Mouse (Mus musculus) 416B (cell line): ENCODE measurements around the gene Arrdc5.
"Not testable (repeated sequence)": the region's sequence is repeated elsewhere in the genome, so short reads cannot be mapped to it uniquely, and the experiment has no call there.

Experiments
- DNase-seq: peaks from one replicate; pipeline ENCODE4 v3.0.0; 2011; ENCODE audit warnings: low read depth

Gene Arrdc5

DNA sequence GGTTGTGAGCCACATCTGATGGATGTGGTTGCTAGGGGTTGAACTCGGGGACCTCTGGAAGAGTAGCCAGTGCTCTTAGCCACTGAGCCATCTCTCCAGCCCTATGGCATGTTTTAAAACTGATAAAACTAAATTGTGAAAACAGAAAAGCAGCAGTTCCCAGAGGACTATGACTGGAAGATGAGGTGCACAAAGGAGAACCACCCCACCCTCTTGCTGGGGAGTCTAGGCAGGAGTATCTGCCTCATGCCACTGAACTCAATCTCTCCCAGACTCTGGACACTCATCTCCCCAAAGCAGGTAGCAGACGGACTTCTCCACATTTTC, 22.6 kb downstream of the Arrdc5 start:
- DNase-seq: no peak

DNA sequence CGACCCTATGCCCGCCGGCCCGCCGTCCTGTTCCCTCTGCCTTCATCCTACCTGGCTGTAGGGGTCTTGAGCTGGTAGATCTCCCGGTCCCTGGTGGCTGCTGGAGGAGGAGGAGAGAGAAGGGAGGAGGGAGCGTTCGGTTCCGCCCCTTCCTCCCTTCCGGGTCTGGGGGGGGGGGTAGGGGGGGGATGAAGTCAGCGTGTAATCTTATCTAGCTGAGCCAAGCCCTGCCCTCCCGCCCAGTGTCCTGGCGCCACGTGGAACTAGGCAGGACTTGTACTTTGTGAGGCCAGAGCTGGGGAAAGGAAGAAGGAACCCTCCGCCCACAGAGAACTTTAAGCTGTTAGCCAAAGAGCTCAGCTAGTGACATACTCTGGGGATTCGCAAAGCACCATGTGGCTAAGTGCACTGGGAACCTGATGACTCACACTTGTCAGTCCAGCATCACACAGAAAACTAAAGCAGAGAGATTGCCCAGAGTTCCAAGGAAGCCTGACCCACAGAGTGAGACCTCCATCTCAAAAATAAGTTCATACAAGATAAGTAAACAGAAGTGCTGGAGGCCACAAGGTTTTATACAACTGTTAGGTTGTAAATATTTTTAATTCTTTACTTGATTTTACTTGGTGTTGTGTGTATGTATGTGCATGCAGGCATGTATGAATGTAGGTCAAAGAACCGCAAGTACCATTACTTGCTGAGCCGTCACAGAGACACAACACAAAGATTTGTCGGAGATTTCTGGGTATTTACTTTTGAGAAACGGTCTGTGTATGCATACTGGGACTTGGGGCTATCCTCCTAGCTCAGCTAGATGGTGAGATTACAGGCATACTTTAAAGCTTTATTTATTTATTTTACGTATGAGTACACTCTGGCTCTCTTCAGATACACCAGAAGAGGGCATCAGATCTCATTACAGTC, 23.2 kb downstream of the Arrdc5 start, which contains the start of gene Ticam1:
Ticam1 (minus strand) TSS at position 144 of the 924 bp plus-strand sequence.
- DNase-seq: peak; percentile 100

DNA sequence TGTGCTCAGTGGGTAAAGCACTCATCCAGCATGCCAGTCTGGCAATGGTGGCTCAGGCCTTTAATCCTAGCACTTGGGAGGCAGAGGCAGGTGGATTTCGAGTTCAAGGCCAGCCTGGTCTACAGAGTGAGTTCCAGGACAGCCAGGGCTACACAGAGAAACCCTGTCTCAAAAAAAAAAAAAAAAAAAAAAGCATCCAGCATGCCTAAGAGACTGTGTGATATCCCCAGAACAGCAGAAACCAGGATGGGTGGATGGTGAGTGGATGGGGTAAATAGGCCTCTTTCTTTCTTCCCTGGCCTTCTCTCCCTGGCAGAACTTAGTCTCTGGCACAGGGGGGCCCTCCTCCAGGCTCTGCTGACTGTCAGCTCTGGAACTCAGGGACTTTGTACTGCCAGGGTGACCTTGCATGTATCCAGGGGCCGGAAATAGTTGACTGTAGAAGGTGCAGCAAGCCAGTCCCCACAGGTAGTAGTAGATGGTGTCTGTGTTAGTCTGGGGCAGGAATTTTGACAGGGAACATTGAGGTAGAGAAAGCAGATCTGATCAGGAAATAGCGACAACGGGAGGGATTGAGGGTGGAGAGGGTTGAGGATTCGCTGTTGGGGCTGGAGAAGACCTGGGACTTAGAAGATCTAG, 24.1 kb downstream of the Arrdc5 start:
- peak; percentile 46 for DNase-seq

DNA sequence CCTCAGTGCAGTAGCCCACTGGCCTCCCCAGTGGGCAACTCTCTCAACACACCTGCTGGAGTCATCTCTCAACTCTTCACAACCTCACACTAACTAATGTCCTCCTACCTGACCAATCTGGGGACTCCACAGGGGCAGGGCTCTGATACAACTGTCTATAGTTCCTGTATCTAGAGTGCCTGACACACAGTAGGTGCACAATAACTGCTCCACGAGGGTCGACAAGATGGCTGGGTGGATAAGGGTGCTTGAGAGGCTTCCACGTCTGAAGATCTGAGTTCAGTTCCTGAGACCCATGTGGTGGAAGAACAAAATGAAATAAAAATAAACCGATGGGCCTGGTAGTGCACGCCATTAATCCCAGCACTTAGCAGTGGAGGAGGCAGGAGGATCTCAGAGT, 26.1 kb downstream of the Arrdc5 start:
- no peak for DNase-seq

DNA sequence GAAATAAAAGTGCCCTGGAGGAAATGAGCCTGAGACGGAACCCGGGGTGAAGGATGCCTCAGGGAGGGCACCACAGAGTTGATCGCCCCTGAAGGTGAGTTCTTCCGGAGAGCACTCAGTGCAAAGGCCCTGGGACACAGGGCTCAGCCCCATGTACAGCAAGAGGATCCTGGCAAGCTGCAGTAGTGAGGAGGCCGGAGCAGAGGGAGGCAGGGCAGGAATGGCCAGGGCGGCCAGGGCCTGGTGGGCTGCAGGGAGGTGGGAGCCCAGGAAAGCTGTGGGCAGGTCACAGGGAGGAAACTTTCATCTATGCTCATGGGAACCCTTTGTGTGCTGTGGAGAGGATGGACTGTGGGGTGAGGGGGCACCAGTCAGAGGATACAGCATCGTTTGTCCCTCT, 26.6 kb downstream of the Arrdc5 start:
- no peak for DNase-seq

DNA sequence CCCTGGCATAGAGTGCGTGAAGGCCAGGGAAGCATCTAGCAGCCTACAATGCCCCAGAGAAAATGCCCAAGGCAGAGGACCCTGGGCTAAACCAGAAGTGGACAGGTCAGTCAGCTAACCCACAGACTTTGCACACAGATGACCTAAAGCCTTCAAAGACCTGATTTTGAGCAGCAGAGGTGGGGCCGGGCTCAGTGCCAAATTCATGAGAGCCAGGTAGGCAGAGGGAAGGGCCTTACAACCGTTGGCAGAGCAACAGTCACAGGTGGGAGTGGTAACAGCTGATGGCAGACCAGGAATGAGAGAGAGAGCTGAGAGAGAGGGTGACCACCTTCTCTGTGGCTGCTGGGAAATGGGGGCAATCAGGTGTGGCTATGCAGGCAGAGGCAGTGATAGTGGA, 27.4 kb downstream of the Arrdc5 start:
- DNase-seq: no peak

DNA sequence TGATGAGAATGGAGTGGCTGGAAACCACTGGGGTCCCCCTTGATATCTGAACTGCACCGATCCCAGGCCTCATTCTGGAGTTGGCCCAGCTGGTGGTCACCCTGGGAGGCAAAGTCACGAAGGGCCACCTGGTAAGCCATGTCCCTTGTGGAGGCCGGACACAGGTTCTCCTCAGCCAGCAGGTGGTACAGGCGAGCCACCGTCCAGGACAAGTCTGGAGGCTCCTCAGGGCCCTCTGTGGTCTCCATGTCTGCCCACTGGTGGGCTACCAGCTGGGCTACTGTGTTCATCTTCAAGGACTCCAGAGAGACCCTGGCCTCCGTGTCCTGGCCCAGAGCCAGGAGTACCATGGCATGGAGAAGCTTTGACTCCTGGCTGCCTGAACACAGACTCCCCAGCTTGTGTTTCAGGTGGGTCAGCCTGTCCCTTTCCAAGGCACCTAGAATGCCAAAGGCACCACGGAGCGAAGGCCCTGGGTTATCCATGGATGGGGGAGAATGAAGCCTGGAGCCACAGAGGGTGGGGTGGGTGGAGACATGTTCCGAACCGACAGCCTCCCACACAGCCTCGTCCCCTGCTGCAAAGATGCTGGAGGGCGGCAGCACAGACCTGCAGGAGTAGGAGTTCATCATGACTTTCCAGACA, 28.4 kb downstream of the Arrdc5 start:
- no peak for DNase-seq

DNA sequence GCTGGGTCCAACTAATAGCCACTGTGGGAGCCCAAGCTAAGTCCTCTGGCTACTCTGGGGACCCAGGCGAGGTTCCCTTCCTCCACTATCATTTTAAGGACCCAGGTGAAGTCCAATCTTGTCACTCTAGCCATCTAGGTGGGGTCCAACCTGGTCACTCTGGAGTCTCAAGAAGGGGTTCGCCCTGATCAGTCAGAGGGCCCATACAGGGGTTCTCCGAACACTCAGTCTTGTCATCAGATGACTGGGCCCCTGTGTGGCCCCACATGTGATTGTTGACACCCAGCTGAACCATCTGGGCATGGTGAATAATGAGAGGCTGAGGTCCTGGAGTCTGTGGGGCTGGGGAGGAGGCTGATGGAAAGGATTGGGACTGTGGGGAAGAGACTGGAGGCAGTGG, 30.3 kb downstream of the Arrdc5 start:
- no peak for DNase-seq

DNA sequence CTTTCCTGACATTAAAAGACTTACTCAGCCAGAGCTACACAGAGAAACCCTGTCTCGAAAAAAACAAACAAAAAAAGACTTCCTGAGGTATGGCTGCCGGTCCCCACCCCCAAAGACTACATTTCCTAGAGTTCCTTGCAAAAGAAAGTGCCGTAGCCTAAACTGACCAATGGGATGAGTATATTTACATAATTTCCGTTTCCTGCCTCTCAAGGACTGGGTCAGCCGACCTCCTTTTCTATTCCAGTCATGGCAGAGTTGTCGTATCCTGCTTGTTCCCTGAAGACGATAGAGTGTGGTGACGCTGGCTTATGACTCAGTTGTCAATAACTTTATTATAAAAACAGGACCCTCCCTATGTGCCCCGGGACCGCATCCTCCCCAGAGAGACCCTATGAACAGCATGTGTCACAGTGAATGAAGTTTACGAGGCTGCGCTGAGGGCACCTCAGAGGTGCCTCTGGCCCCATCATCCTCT, 30.9 kb downstream of the Arrdc5 start:
- DNase-seq: peak; percentile 95

DNA sequence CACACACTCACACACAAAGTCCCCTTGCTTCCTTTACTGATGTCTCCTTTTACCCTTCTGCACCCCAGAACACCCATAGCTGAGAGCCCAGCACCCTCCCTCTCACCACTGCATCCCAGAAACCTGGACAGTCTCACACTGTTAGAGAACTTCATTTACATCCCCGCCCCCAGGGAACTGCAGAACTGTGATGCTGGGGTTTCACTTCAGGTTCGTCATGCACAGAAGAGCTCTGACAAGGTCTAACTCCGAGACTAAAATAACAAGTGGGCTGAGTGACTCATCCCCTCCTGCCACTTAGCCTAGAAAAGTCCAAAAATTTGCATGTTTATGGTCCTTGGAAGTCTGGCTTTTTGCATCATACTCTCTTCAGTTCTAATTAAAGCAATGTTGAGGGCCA, 33.8 kb downstream of the Arrdc5 start:
- peak; percentile 85 for DNase-seq

DNA sequence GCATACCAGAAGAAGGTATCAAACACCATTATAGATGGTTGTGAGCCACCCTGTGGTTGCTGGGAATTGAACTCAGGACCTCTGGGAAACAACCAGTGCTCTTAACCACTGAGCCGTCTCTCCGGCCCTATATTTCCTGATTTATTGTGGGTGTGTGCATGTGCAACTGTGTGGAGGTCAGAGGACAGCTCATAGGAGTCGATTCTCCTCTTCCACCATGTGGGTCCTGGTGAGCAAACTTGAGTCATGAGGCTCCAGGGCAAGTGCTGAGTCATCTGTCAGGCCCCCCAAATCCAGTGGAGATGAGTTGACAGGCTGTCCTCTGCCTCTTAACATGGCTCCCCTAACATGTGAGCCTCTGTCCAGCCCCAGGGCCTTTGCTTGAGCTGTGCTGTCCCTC, 34.2 kb downstream of the Arrdc5 start:
- DNase-seq: peak; percentile 88

DNA sequence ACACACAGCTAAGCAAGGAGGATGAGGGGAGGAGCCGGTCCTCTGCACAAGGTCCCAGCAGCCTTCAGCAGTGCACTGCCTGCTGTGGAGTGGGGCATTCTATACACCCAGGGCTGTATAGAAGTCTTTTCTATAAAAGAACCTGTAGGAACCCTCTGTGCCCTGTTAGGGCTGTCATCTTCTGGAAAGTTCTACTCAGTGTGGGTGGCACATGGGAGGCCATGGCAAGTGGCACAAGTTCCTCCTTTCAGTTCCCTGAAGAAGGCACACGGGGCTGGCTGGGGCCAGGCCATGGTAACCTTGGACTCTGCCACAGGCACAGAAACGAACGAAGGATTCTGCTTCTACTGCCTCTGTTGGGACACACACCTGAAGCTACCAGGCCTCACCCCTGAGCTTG, 35.1 kb downstream of the Arrdc5 start:
- DNase-seq: no peak

DNA sequence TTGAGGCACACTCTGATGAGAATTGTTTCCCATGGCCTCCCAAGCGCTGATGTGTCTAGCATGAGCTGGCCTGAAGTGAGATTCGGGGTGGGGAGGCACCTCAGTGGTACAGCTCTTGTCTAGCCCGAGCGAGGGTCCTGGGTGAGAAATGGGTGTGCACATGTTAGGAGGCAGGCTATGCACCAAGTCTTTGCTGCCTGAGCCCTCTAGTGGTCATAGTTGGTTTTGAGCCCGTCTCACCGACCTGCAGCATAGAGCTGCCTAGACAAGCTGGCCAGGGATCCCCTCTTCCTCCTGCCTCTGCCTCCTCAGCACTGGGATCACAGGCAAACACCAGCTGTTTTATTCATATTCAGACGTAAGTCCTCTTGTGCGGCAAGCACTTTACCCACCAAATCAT, 36.1 kb downstream of the Arrdc5 start:
- DNase-seq: peak; percentile 82

DNA sequence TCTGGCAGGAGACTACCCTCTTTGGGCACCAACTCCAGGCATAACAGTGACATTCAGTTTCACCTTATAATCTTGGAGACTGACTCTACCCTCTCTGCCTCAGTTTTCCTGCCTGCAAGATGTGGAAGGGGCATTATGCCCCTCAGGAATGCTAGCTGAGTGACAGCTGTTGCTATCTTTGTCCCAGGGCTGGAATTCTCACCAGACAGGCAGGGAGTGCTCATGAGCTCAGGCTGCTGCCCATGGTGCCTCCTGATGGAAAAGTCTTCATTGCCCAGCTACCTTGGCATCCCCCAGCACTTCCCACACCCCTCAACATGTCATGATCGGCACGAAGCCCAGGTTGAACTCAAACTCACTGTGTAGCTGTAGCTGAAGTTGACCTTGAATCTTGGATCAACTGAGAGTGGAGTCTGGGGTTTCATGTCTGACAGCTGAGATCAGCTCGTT, 37.4 kb downstream of the Arrdc5 start:
- no peak for DNase-seq

DNA sequence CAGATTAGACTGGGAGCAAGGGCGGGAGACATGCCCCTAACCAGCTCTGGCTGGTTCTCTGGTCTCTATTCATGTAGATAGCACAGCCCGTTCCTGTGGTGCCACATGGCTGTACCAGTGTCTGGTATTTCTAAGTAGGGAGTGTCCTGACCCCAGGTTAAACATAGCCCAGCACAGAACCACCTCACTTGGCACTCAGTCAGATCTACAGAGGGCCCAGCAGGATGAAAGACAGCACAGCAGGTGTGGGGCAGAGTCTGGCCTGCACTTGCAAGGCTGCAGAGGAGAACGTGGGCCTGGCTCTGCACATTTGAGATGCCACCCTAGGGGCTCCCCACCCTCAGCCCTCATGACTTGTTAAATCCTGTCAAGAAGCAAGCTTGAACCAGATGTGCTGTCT, 38.9 kb downstream of the Arrdc5 start:
- DNase-seq: no peak

DNA sequence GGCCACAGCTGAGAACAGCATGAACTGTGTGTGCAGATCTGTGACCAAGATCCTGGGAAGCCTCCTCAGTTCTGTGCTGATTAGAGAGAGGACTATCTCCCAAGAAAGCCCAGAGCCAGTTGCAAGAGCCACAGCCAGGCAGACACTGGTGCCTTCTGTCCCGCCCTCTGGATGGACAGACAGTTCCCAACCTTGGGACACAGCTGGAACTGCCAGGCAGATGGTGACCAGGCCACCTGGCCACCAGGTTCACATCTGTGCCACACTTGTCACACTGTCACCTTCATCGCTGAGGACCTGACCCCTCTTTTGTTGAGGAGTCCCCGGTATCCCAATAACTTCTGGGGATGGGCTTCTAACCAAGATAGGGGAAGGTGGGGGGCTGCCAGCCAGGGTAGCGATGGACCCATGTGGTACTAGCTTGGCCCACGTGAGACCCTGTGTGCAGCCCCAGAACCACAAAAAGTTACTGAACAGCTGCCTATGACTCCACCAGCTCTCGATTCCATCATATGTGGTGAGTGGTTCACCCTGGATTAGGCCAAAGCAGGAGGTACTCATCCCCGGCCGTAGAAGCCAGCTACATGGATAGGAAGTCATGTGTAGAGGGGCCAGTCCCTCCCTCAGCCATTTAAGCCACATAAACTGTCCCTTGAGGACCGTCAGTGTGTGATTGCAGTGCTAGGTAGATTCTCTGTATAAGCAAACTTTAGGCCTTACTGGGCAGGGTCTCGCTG, 40.6 kb downstream of the Arrdc5 start:
- DNase-seq: no peak

DNA sequence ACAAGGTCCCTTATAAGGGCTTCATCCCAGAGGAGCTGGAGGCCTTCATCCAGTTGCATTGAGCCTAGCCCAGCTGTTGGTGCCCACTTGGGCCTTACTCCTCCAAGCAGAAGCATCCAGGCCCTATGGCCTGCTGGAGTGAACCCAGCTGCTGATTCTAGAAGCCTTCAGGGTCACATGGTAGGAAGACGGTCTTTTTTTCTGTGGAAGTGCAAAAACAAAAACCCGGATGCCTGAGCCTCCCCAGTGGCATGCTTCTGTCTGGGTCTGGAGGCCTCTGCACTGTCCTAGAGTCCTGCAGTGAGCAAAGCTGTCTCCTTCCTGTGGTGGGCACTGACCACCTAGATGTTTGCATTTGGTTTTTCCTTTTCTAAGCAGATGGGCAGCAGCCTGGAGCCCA, 41.3 kb downstream of the Arrdc5 start:
- not testable (repeated sequence) for DNase-seq

DNA sequence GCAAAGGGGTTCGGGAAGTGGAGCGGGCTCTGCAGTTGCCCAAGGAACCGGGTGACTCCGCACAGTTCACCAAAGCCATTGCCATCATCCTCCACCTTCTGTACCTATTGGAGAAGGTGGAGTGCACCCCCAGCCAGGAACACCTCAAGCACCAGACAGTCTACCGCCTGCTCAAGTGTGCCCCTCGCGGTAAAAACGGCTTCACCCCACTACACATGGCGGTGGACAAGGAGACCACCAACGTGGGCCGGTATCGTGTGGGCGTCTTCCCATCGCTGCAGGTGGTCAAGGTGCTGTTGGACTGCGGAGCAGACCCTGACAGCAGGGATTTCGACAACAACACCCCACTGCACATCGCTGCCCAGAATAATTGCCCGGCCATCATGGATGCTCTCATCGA, 41.8 kb downstream of the Arrdc5 start:
- DNase-seq: not testable (repeated sequence)

DNA sequence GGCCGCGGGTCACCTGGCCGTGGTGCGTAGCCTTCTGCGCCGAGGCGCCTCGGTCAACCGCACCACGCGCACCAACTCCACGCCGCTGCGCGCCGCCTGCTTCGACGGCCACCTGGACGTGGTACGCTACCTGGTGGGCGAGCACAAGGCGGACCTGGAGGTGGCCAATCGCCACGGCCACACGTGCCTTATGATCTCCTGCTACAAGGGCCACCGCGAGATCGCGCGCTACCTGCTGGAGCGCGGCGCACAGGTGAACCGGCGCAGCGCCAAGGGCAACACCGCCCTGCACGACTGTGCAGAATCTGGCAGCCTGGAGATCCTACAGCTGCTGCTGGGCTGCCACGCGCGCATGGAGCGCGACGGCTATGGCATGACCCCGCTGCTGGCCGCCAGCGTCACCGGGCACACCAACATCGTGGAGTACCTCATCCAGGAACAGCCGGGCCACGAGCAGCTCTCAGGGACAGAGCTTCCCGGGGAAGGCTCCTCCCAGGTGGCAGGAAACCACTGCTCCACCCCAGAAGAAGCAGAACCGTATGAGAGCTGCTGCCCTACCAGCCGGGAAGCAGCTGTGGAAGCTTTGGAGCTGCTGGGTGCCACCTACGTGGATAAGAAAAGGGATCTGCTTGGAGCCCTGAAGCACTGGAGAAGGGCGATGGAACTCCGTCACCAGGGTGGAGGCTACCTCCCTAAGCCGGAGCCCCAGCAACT, 42.7 kb downstream of the Arrdc5 start:
- DNase-seq: peak; percentile 35

DNA sequence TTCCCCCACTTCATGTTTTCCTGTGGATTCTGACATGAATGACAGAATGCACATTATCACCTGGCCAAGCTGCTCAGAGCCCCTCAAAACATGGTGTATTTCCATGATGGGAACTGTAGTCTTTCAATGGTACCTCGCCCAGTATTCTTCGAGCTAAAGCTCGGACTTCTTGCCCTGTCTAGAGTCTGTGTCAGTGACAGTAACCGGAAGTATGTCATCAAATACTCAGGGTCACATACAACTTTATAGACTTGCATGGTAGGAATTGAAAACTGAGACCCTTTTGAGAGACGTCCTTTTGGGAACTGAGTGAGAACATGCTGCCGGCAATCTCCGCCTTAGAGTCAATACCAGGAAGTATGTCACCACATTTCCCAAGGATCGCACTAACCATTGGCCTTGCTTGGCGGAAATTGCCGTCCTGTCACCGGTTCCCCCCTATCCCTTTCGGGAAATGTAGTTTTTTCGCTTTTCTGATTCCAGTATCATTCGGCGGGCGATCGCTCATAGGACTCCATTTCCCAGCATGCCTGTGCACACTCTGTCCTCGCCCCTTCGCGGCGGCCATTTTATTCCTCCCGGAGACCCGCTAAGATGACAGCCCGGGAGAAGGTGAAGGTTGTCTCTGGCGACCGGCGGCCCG, 43.7 kb downstream of the Arrdc5 start, which contains the start of gene Fem1a:
Fem1a (plus strand) TSS at position 572 of the 643 bp plus-strand sequence.
- DNase-seq: peak; percentile 99

DNA sequence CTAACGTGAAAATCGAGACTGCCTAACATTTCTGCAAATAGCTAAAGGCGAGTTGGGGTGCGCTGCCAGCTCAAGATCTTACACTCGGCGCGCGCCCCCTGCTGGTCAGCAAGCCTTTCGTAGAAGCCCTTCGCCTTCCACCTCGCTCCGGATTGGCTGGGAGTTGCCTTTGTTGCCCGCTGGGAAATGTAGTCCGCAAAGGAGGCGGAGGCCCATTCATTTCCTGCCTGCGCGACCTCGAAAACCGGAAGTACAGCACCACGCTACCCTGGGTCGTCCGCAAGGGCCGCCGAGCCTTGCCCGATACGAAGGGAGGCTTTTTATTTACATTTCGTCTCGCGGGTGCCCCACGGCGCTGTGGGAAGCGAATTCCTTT, 44.2 kb downstream of the Arrdc5 start:
- peak; percentile 100 for DNase-seq
